Mouse (Mus musculus) limb, embryonic 14.5 days (tissue): ENCODE measurements around the gene Arhgef10l. TPM values are rescaled to one million over a fixed set of nuclear protein-coding genes. Genes with fewer than 3 reads are reported as not detected.
A peak's percentile ranks its signal among the peaks of the same experiment; 100 is the strongest.

Source experiments
- ATAC-seq: fragments of 200-750 bp; cut with Nextera tagmentation; 2 replicates; pipeline ENCODE4 v1.8.0; 2017; ENCODE audit warnings: low read depth, moderate number of reproducible peaks, moderate TSS enrichment; ENCODE audit not compliant: low FRiP score
- DNase-seq: peaks from one replicate; pipeline ENCODE4 v3.0.0-alpha.2; 2015; ENCODE audit warnings: low spot score
- H3K27ac ChIP-seq: fragments of 300-500 bp; sonication (generic); replicated peaks from 2 replicates; pipeline ENCODE4 v1.5.1; 2014; ENCODE audit warnings: low read depth, mild to moderate bottlenecking, low read length, moderate library complexity, mixed read lengths
- H3K27me3 ChIP-seq: fragments of 300-500 bp; sonication (generic); 2 replicates; pipeline ENCODE4 v1.6.1; 2014; ENCODE audit warnings: low read length, mixed read lengths; ENCODE audit not compliant: control insufficient read depth, insufficient read depth
- H3K36me3 ChIP-seq: fragments of 300-500 bp; sonication (generic); 2 replicates; pipeline ENCODE4 v1.6.1; 2014; ENCODE audit warnings: mild to moderate bottlenecking, low read length, moderate library complexity, mixed read lengths; ENCODE audit not compliant: control insufficient read depth, insufficient read depth
- H3K4me1 ChIP-seq: fragments of 300-500 bp; sonication (generic); 2 replicates; pipeline ENCODE4 v1.6.1; 2014; ENCODE audit warnings: antibody characterized with exemption, low read length, mixed read lengths; ENCODE audit not compliant: control insufficient read depth, insufficient read depth
- H3K4me2 ChIP-seq: fragments of 300-500 bp; sonication (generic); replicated peaks from 2 replicates; pipeline ENCODE4 v1.6.1; 2014; ENCODE audit warnings: low read depth, mild to moderate bottlenecking, low read length, moderate library complexity; ENCODE audit not compliant: severe bottlenecking
- H3K4me3 ChIP-seq: fragments of 300-500 bp; sonication (generic); replicated peaks from 2 replicates; pipeline ENCODE4 v1.5.1; 2014; ENCODE audit warnings: low read length
- H3K9ac ChIP-seq: fragments of 300-500 bp; sonication (generic); 2 replicates; pipeline ENCODE4 v1.6.1; 2014; ENCODE audit warnings: mild to moderate bottlenecking, low read depth, low read length, moderate library complexity; ENCODE audit not compliant: severe bottlenecking
- H3K9me3 ChIP-seq: fragments of 300-500 bp; sonication (generic); 2 replicates; pipeline ENCODE4 v1.6.1; 2016; ENCODE audit warnings: low read length; ENCODE audit not compliant: control insufficient read depth
- POLR2A ChIP-seq: fragments of 200-500 bp; IDR thresholded peaks from 2 replicates; pipeline ENCODE4 v1.8.0; 2012; ENCODE audit warnings: inconsistent platforms, mild to moderate bottlenecking, moderate library complexity, borderline replicate concordance; ENCODE audit not compliant: insufficient read depth, insufficient read length; ENCODE audit errors: extremely low read depth
- WGBS: fragments of 180-500 bp; shearing (Covaris S2); extraction: QIAGEN DNeasy Blood & Tissue Kit; methylation state at CpG from one replicate; pipeline ENCODE4 v1.1.7; 2014; 5-methylcytosine and 5-hydroxymethylcytosine counted together
- polyA plus RNA-seq, 2 experiments: library from polyadenylated mRNA; depleted of rRNA in 1 of 2; stranded (reverse) in 1 of 2; unstranded in 1 of 2; fragments of >200 nt; fragmentation: Nextera tagmentation in 1 of 2; extraction: Ambion mirVana in 1 of 2; gene quantifications; 2 replicates each; pipeline versions ENCODE4 v1.2.1 to v1.2.3; 2012 to 2014

The Arhgef10l gene
- polyA plus RNA-seq, 2 experiments, result 13.7 to 19.5 TPM

GRCm38 (mm10) chr4:140662453-140662852, 3.4 kb downstream of the Arhgef10l start:
- H3K36me3 ChIP-seq, result no peaks in the 10 kb centered on the region
- TF ChIP-seq POLR2A, result no peak
- 40% methylated on average over 7 of the region's 7 CpGs for WGBS
- no peak overlapping the region for H3K9ac ChIP-seq
- H3K4me1 ChIP-seq, result peaks cover 19% of the 10 kb centered on the region
- no peaks in the 10 kb centered on the region for H3K27me3 ChIP-seq
- no peak for DNase-seq
- no peak for ATAC-seq
- H3K9me3 ChIP-seq, result no peaks in the 10 kb centered on the region
- H3K27ac ChIP-seq, result no peak overlapping the region
- no peak overlapping the region for H3K4me2 ChIP-seq
- H3K4me3 ChIP-seq, result no peak overlapping the region

- ATAC-seq, result no peak
- TF ChIP-seq POLR2A, result no peak
- Histone ChIP-seq H3K27ac (no peak overlapping the region), H3K27me3 (no peaks in the 10 kb centered on the region), H3K9me3 (no peaks in the 10 kb centered on the region), H3K9ac (no peak overlapping the region), H3K4me2 (no peak overlapping the region), H3K4me3 (no peak overlapping the region), H3K36me3 (no peaks in the 10 kb centered on the region), H3K4me1 (peaks cover 26% of the 10 kb centered on the region)
- WGBS, result 72% methylated on average over 18 of the region's 18 CpGs
- no peak for DNase-seq
Observed at GRCm38 (mm10) chr4:140661406-140662022, 4.3 kb downstream of the Arhgef10l start.

GRCm38 (mm10) chr4:140657681-140658575, 7.9 kb downstream of the Arhgef10l start:
- TF ChIP-seq POLR2A, result no peak
- ATAC-seq, result peak; percentile 76
- Histone ChIP-seq H3K27me3 (no peaks in the 10 kb centered on the region), H3K9me3 (no peaks in the 10 kb centered on the region), H3K27ac (peak overlapping the region; percentile 90), H3K4me1 (peaks cover 27% of the 10 kb centered on the region), H3K4me3 (peak overlapping the region; percentile 8; the same call in 1 of the 2 replicates), H3K4me2 (peak overlapping the region; percentile 43), H3K36me3 (no peaks in the 10 kb centered on the region), H3K9ac (peak overlapping the region; percentile 34; the same call in 1 of the 2 replicates)
- peak; percentile 63 for DNase-seq
- WGBS, result 3% methylated on average over 21 of the region's 24 CpGs

GRCm38 (mm10) chr4:140656529-140656928, 9.3 kb downstream of the Arhgef10l start:
- 70% methylated on average over 8 of the region's 8 CpGs for WGBS
- Histone ChIP-seq H3K4me2 (no peak overlapping the region), H3K36me3 (no peaks in the 10 kb centered on the region), H3K27me3 (no peaks in the 10 kb centered on the region), H3K4me1 (peaks cover 22% of the 10 kb centered on the region), H3K4me3 (no peak overlapping the region), H3K9ac (no peak overlapping the region), H3K27ac (no peak overlapping the region), H3K9me3 (no peaks in the 10 kb centered on the region)
- no peak for ATAC-seq
- DNase-seq, result no peak
- no peak for TF ChIP-seq POLR2A

GRCm38 (mm10) chr4:140654798-140655197, 11.0 kb downstream of the Arhgef10l start:
- TF ChIP-seq POLR2A, result no peak
- 78% methylated on average over 8 of the region's 8 CpGs for whole genome bisulfite sequencing
- no peak overlapping the region for H3K27ac ChIP-seq
- H3K9me3 ChIP-seq, result no peaks in the 10 kb centered on the region
- no peak overlapping the region for H3K4me2 ChIP-seq
- H3K4me3 ChIP-seq, result no peak overlapping the region
- no peaks in the 10 kb centered on the region for H3K36me3 ChIP-seq
- H3K9ac ChIP-seq, result no peak overlapping the region
- peaks cover 22% of the 10 kb centered on the region for H3K4me1 ChIP-seq
- no peaks in the 10 kb centered on the region for H3K27me3 ChIP-seq
- DNase-seq (no peak), ATAC-seq (no peak)
